Mouse (Mus musculus) left cerebral cortex, adult 2 months (tissue): ENCODE results near the gene Cipc. TPM values are rescaled to one million over a fixed set of nuclear protein-coding genes. Genes with fewer than 3 reads are reported as not detected.

Experiments
- DNase-seq, 2 experiments: peaks; one replicate each; pipeline ENCODE4 v3.0.0; 2021 to 2022; ENCODE audit warnings: low spot score in 2 of 2, mixed read lengths in 1 of 2; ENCODE audit errors: extremely low spot score in 1 of 2
- H3K27ac ChIP-seq: fragments of 200-600 bp; 2 replicates; pipeline ENCODE4 v1.8.1; 2022
- H3K4me3 ChIP-seq: fragments of 200-600 bp; 2 replicates; pipeline ENCODE4 v1.8.1; 2022
- CTCF ChIP-seq: fragments of 200-600 bp; IDR thresholded peaks from 2 replicates; pipeline ENCODE4 v1.8.1; 2022; ENCODE audit warnings: antibody characterized with exemption, mild to moderate bottlenecking, moderate library complexity
- intact Hi-C: fragments of 180-260 bp; cut with DNase I; formaldehyde crosslinking; loops from one replicate; pipeline ENCODE4 v1.15.1; 2025
- total RNA-seq, 2 experiments: library from RNA; stranded (reverse); gene quantifications; 2 replicates each; pipeline ENCODE4 v1.2.3; 2021

Gene Cipc
- total RNA-seq, 2 experiments from 2014 or later: 79.8 to 91.6 TPM

- H3K27ac ChIP-seq: no peak overlapping the region
These were observed 32.5 kb upstream of the Cipc start for GRCm38 (mm10) chr12:86914351-86914750.

GRCm38 (mm10) chr12:86914756-86915155 is 32.1 kb upstream of the Cipc start:
- intact Hi-C loops: no loop called here
- no peak for TF ChIP-seq CTCF
- Histone ChIP-seq H3K27ac (no peak overlapping the region), H3K4me3 (no peak overlapping the region)
- DNase-seq: no peak

More at GRCm38 (mm10) chr12:86914351-86914750, 32.5 kb upstream of the Cipc start:
- H3K4me3 ChIP-seq: no peak overlapping the region
- intact Hi-C loops: no loop called here
- TF ChIP-seq CTCF: no peak
- DNase-seq: no peak

GRCm38 (mm10) chr12:86915617-86916016 is 31.2 kb upstream of the Cipc start:
- Histone ChIP-seq H3K27ac (no peak overlapping the region), H3K4me3 (no peak overlapping the region)
- intact Hi-C loops: no loop called here
- DNase-seq: no peak
- TF ChIP-seq CTCF: no peak

- Histone ChIP-seq H3K4me3 (no peak overlapping the region), H3K27ac (no peak overlapping the region)
- intact Hi-C loops: no loop called here
- DNase-seq: no peak
- no peak for TF ChIP-seq CTCF
These were observed 29.9 kb upstream of the Cipc start for GRCm38 (mm10) chr12:86916796-86917573.

- H3K27ac ChIP-seq: peak overlapping the region; percentile 67
- intact Hi-C loops: no loop called here
- no peak for DNase-seq
- TF ChIP-seq CTCF: no peak
- no peak overlapping the region for H3K4me3 ChIP-seq
These were observed 28.4 kb upstream of the Cipc start for GRCm38 (mm10) chr12:86918361-86918967.

GRCm38 (mm10) chr12:86918983-86919722 is 27.7 kb upstream of the Cipc start:
- Histone ChIP-seq H3K4me3 (no peak overlapping the region), H3K27ac (peak overlapping the region; percentile 67)
- intact Hi-C loops: no loop called here
- no peak for TF ChIP-seq CTCF
- no peak for DNase-seq

- H3K4me3 ChIP-seq: no peak overlapping the region
- H3K27ac ChIP-seq: no peak overlapping the region
- peak; percentile 74 to 80 for DNase-seq
- intact Hi-C loops: loop anchor here (1.0 to 2.0 kb wide), 2 partner anchors 128 to 155 kb away; no protein-coding TSS in a partner anchor
- peak; percentile 97 for TF ChIP-seq CTCF
These were observed 23.0 kb upstream of the Cipc start for GRCm38 (mm10) chr12:86923837-86924236.

GRCm38 (mm10) chr12:86930934-86931729 is 15.7 kb upstream of the Cipc start:
- no peak overlapping the region for H3K4me3 ChIP-seq
- no peak for DNase-seq
- no peak for TF ChIP-seq CTCF
- H3K27ac ChIP-seq: peak overlapping the region; percentile 58
- intact Hi-C loops: no loop called here

GRCm38 (mm10) chr12:86931919-86932574 is 14.8 kb upstream of the Cipc start:
- no peak for DNase-seq
- H3K27ac ChIP-seq: peak overlapping the region; percentile 70
- intact Hi-C loops: no loop called here
- TF ChIP-seq CTCF: no peak
- H3K4me3 ChIP-seq: no peak overlapping the region

GRCm38 (mm10) chr12:86932575-86932952 is 14.3 kb upstream of the Cipc start:
- DNase-seq: no peak
- Histone ChIP-seq H3K27ac (peak overlapping the region; percentile 70), H3K4me3 (no peak overlapping the region)
- no peak for TF ChIP-seq CTCF
- intact Hi-C loops: no loop called here

GRCm38 (mm10) chr12:86934748-86935147 is 12.1 kb upstream of the Cipc start:
- no peak for TF ChIP-seq CTCF
- no peak overlapping the region for H3K27ac ChIP-seq
- DNase-seq: no peak
- intact Hi-C loops: no loop called here
- H3K4me3 ChIP-seq: no peak overlapping the region
